Mouse (Mus musculus) liver, adult 2 months (tissue): Measurements from ENCODE around the gene Keap1.

Source experiments
- CTCF ChIP-seq: fragments of 200-500 bp; IDR thresholded peaks from 2 replicates; pipeline ENCODE4 v1.5.1; 2011; ENCODE audit warnings: low read depth, low read length, control low read depth
- POLR2A ChIP-seq: fragments of 200-500 bp; IDR thresholded peaks from 2 replicates; pipeline ENCODE4 v1.6.1; 2011; ENCODE audit warnings: low read length, control low read depth; ENCODE audit not compliant: insufficient read depth; ENCODE audit errors: extremely low read depth

DNA sequence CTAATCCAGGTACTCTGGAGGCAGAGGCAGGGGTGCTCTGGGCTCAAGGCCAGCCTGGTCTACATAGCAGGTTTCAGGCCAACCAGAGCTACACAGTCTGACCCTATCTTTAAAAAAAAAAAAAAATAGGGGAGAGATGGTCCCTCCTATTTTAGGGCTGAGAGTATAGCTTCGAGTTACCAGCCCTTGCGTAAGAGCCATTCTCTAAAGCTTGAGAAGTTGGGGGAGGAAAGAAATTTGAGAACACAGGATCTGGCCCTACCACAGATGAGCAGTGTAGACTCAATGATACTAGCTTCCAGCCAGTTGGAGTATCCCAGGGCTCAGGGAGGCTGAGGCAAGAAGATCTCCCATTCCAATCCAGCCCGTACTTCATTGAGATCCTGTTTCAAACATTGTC, 45.4 kb downstream of the Keap1 start:
- TF ChIP-seq CTCF (no peak), POLR2A (no peak)
